Mouse (Mus musculus): ENCODE measurements around the gene Fam205a1. TPM values are rescaled to one million over a fixed set of nuclear protein-coding genes. Genes with fewer than 3 reads are reported as not detected.

Gene Fam205a1
- polyA plus RNA-seq (2017; shearing (Covaris generic)) = not detected

DNA sequence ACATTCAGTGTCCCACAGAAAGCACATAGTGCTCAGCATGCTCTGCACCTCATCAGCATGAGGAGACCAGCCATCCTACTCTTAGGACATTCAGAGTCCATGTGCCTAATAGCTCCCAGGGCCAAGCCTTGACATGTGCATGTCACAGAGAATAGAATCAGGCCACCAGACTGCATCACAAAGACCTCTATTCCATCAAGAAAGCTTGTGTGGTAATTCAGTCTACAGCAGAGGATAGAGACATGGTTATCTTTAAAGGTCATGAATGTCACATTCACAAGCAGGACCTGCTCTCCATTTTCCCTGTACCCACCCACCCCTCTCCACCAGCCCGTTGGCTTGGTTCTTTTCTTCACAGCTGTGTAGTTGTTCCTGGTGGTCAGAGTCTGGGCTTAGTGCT is at the start of gene Fam205a1:
TSS of gene Fam205a1 (minus strand) at position 101 of the 400 bp plus-strand sequence.

GRCm38 (mm10) chr4:42874134-42874533 is 20.4 kb upstream of the Fam205a1 start, which contains the start of gene Fam205c:
Gene Fam205c (minus strand): TSS chr4:42874234.

GRCm38 (mm10) chr4:42856671-42857070 is 3.0 kb upstream of the Fam205a1 start, which contains the start of gene Gm12394:
Gene Gm12394 (minus strand): TSS chr4:42856771.

Other genes with a start within 250 kb of the Fam205a1 start
- not detected for gene Gm10591, start 241.7 kb downstream of the Fam205a1 start, polyA plus RNA-seq (2017; shearing (Covaris generic))
- under 1 TPM in 1 of 2 experiments, not detected in 1; 0.95 TPM for gene Gm2564, start 224.2 kb downstream of the Fam205a1 start, polyA plus RNA-seq (2017; shearing (Covaris generic))
- gene Ccl27b, start 198.6 kb downstream of the Fam205a1 start, polyA plus RNA-seq (2017; shearing (Covaris generic)) = not detected
- not detected for gene Il11ra2, start 192.0 kb downstream of the Fam205a1 start, polyA plus RNA-seq (2017; shearing (Covaris generic))
- gene 4930578G10Rik, start 118.3 kb downstream of the Fam205a1 start, polyA plus RNA-seq (2017; shearing (Covaris generic)) = under 1 TPM in 1 of 2 experiments, not detected in 1; 0.54 TPM
- gene Ccl19, start 97.3 kb downstream of the Fam205a1 start, polyA plus RNA-seq (2017; shearing (Covaris generic)) = not detected
- 1 to 10 TPM in 1 of 2 experiments, under 1 TPM in 1; 0.48 to 9.3 TPM for gene Ccl21a, start 79.9 kb downstream of the Fam205a1 start, polyA plus RNA-seq (2017; shearing (Covaris generic))
- under 1 TPM in 1 of 2 experiments, not detected in 1; 0.10 TPM for gene Gm12394, start 2.9 kb upstream of the Fam205a1 start, polyA plus RNA-seq (2017; shearing (Covaris generic))
- gene Fam205c, start 20.3 kb upstream of the Fam205a1 start, polyA plus RNA-seq (2017; shearing (Covaris generic)) = not detected
- under 1 TPM; 0.44 to 0.52 TPM for gene Phf24, start 62.8 kb upstream of the Fam205a1 start, polyA plus RNA-seq (2017; shearing (Covaris generic))
- 10 to 100 TPM; 12.5 to 18.8 TPM for gene Dnajb5, start 95.9 kb upstream of the Fam205a1 start, polyA plus RNA-seq (2017; shearing (Covaris generic))
- under 1 TPM; 0.25 to 0.54 TPM for gene 1700022I11Rik, start 115.7 kb upstream of the Fam205a1 start, polyA plus RNA-seq (2017; shearing (Covaris generic))
- 100 to 1,000 TPM; 305 to 348 TPM for gene Vcp, start 146.6 kb upstream of the Fam205a1 start, polyA plus RNA-seq (2017; shearing (Covaris generic))
- gene Fancg, start 156.6 kb upstream of the Fam205a1 start, polyA plus RNA-seq (2017; shearing (Covaris generic)) = 10 to 100 TPM; 18.9 to 21.9 TPM
- 10 to 100 TPM; 41.6 to 52.5 TPM for gene Pigo, start 171.9 kb upstream of the Fam205a1 start, polyA plus RNA-seq (2017; shearing (Covaris generic))
- gene Stoml2, start 177.8 kb upstream of the Fam205a1 start, polyA plus RNA-seq (2017; shearing (Covaris generic)) = 100 to 1,000 TPM; 150 to 162 TPM
- gene Fam214b, start 192.3 kb upstream of the Fam205a1 start, polyA plus RNA-seq (2017; shearing (Covaris generic)) = 10 to 100 TPM in 1 of 2 experiments, 1 to 10 TPM in 1; 9.0 to 14.9 TPM
- 1 to 10 TPM in 1 of 2 experiments, under 1 TPM in 1; 0.63 to 1.5 TPM for gene Unc13b, start 205.1 kb upstream of the Fam205a1 start, polyA plus RNA-seq (2017; shearing (Covaris generic))